Mouse (Mus musculus) retina, postnatal 1 day (tissue): ENCODE results near the gene Igll1.

Experiments
- DNase-seq: peaks from one replicate; pipeline ENCODE4 v3.0.0-alpha.2; 2012

Gene Igll1

GRCm38 (mm10) chr16:16852411-16852810 lies 11.4 kb downstream of the Igll1 start:
- DNase-seq: no peak

GRCm38 (mm10) chr16:16849196-16849595 lies 14.6 kb downstream of the Igll1 start:
- DNase-seq: no peak

DNA sequence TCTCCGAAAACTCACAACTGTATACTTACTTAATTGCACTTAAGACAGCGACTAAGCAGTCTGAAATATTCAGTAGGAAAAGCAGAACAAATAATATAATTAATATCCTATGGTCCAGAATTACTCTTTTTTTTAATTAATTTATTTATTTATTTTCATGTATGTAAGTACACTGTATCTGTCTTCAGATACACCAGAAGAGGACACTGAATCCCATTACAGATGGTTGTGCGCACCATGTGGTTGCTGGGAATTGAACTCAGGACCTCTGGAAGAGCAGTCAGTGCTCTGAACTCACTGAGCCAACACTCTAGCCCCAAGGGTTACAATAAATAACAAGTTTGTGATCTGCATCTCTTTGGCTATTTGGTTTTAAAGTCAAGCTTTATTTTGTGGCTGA lies 34.1 kb downstream of the Igll1 start:
- DNase-seq: no peak

- peak; percentile 89 for DNase-seq
These were observed 34.8 kb downstream of the Igll1 start, which contains the start of gene Spag6l for GRCm38 (mm10) chr16:16828757-16829615. Gene Spag6l, minus strand, starts transcription at chr16:16829456.

DNA sequence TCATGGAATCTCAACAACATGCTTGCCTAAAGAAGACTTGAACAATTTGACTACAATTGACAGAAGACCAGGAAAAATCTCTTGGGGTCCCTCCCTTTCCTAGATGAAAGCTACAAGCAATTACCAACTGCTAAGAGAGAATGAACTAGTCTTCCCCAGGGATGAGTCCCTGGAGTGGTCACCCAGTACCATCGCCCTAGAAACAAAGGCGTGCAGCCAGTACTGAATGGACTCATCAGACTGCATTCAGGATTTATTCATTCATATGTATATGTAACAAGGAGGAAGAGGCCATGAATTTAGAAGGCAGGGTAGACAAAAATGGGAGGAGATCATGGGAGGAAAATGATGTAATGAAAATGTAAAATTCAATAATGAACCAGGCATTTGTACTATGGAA lies 37.6 kb downstream of the Igll1 start:
- no peak for DNase-seq

DNA sequence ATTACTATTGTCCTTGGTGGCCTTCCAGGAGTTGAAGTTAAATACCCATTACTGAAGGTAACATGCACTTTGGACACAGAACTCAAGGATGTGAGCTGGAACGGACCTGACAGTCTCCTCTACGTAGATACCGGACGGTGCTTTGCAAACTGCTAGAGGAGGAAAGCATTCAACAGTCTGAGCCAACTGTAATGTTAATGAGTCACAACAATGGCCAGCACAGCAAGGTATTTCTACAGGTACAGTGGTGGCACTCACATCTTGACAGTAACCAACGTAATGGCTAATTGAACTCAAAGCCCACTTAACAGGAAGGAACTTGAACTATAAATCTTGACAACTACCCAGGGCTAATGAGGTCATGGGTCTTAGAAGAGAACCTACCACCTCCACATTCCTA lies 38.3 kb downstream of the Igll1 start:
- DNase-seq: no peak
